Comparison of ENCODE assay signal across 20 mouse cellular contexts in the genomic region with DNA sequence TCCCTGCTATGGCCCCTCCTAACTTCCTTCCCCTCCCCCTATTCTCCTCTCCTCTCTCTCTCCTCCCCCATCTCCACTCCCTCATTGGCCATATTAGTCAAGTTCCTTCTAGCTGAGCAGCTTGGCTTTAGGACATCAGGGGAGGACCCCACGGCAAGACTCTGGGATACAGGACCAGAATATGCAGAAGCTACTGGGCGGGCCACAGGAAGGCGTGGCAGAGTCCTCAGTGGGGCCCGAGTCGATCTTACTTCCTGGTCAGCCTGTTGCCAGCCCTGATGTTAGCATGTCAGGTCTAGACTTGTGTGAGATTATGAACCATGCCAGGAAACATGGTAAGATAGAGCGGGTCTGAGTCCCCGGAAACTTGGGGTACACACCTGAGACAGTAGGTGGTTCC.
"Had no signal": no experiment of that assay in that cellular context is flagged by ENCODE, and none has a peak within 500 bp of the region (broad histone marks: within the 10 kb centered on the region; RNA-seq: fewer than 3 reads in every experiment).

No protein-coding gene starts in this region.

- ATAC-seq: midbrain, embryonic 13.5 days; midbrain, embryonic 16.5 days had no signal

- H3K9me3 ChIP-seq: lung, embryonic 15.5 days; midbrain, embryonic 10.5 days; midbrain, embryonic 13.5 days; neural tube, embryonic 12.5 days; neural tube, embryonic 15.5 days had no signal

- H3K27me3 ChIP-seq: lung, embryonic 15.5 days; midbrain, embryonic 13.5 days had no signal

- H3K4me2 ChIP-seq: liver, embryonic 11.5 days; lung, embryonic 15.5 days; midbrain, embryonic 13.5 days; neural tube, embryonic 12.5 days; neural tube, embryonic 15.5 days had no signal

- H3K27ac ChIP-seq: kidney, postnatal 0 days; layer of hippocampus, adult 2 months; liver, embryonic 14.5 days; lung, embryonic 15.5 days; midbrain, embryonic 10.5 days; midbrain, embryonic 13.5 days; neural tube, embryonic 12.5 days; neural tube, embryonic 15.5 days had no signal

- H3K4me1 ChIP-seq: lung, embryonic 15.5 days; midbrain, embryonic 10.5 days; midbrain, embryonic 13.5 days; neural tube, embryonic 12.5 days; neural tube, embryonic 15.5 days had no signal

- DNase-seq: kidney, adult 18-20 months; layer of hippocampus, adult 9-11 months; lung, adult 18-20 months; lung, postnatal 10 days; lung, postnatal 36 days; right cerebral cortex, adult 18-20 months; right cerebral cortex, postnatal 14 days; right cerebral cortex, postnatal 4 days; thymus, postnatal 25 days had no signal

- H3K4me3 ChIP-seq: layer of hippocampus, adult 2 months; lung, embryonic 15.5 days; megakaryocyte, embryonic 14.5 days; midbrain, embryonic 10.5 days; midbrain, embryonic 13.5 days; neural tube, embryonic 12.5 days; neural tube, embryonic 15.5 days had no signal

- H3K36me3 ChIP-seq: lung, embryonic 15.5 days; midbrain, embryonic 10.5 days; midbrain, embryonic 13.5 days; neural tube, embryonic 12.5 days; neural tube, embryonic 15.5 days had no signal

- H3K9ac ChIP-seq: liver, embryonic 14.5 days; lung, embryonic 15.5 days; midbrain, embryonic 13.5 days; neural tube, embryonic 12.5 days; neural tube, embryonic 15.5 days had no signal
